Mouse (Mus musculus) megakaryocyte, embryonic 14.5 days (primary cell): ENCODE measurements around the gene Olfr961.

Experiments
- FLI1 ChIP-seq: IDR thresholded peaks from 2 replicates; pipeline ENCODE4 v1.6.1; 2012; ENCODE audit warnings: low read length, inconsistent platforms, mixed read lengths
- GATA1 ChIP-seq: IDR thresholded peaks from 3 replicates; pipeline ENCODE4 v1.6.1; 2012; ENCODE audit warnings: mixed read lengths, low read length, inconsistent platforms, borderline replicate concordance

GRCm38 (mm10) chr9:39647382-39647781, 2.5 kb downstream of the Olfr961 start:
- TF ChIP-seq GATA1 (no peak), FLI1 (no peak)
